Mouse (Mus musculus): Measurements from ENCODE around the gene Micall1. TPM values are rescaled to one million over a fixed set of nuclear protein-coding genes. Genes with fewer than 3 reads are reported as not detected.

The Micall1 gene
- polyA plus RNA-seq, 1 experiment from 2014 or later: 4.9 TPM

DNA sequence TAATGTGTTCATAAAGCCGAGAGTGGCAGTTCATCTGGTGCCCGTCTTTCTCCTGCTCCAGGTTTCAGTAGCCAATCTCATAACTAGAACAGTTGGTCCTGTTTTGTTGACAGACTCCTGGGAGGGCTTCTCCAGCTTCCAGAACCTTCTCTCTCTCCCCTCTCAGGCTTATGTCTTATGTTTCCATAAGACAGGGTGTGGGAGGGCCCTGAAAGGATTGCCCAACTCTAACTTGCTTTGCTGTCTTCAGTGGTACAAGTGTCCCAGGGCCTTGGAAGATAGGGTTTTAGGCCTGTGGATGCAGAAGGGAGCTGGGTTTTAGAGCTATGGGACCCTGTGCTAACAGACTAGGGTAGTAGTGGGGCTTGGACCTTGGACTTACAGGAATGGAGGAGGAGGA is 1.8 kb downstream of the Micall1 start:
- Histone ChIP-seq H3K9me3 (replicated peaks; ENCODE audit: control insufficient read depth, low read length) (no peaks in the 10 kb centered on the region), H3K36me3 (replicated peaks; ENCODE audit: control insufficient read depth, insufficient read depth, low read depth, low read length) (no peaks in the 10 kb centered on the region), H3K27ac (replicated peaks; ENCODE audit: low read depth, low read length) (no peak overlapping the region), H3K4me2 (ENCODE audit: low read depth, low read length) (peak overlapping the region; percentile 98; the same call in 1 of the 2 replicates), H3K9ac (replicated peaks; ENCODE audit: low read length) (no peak overlapping the region), H3K27me3 (ENCODE audit: control insufficient read depth, insufficient read depth, low read length) (no peaks in the 10 kb centered on the region), H3K4me3 (ENCODE audit: low read depth, low read length) (no peak overlapping the region), H3K4me1 (ENCODE audit: control insufficient read depth, insufficient read depth, low read length) (peaks cover 3% of the 10 kb centered on the region; the same call in 1 of the 2 replicates)
- 76% methylated on average over 2 of the region's 2 CpGs for WGBS
- no peak for DNase-seq (ENCODE audit: low spot score)
- no peak for ATAC-seq (replicated peaks; ENCODE audit: insufficient number of reproducible peaks, low FRiP score, low TSS enrichment, low read depth)

DNA sequence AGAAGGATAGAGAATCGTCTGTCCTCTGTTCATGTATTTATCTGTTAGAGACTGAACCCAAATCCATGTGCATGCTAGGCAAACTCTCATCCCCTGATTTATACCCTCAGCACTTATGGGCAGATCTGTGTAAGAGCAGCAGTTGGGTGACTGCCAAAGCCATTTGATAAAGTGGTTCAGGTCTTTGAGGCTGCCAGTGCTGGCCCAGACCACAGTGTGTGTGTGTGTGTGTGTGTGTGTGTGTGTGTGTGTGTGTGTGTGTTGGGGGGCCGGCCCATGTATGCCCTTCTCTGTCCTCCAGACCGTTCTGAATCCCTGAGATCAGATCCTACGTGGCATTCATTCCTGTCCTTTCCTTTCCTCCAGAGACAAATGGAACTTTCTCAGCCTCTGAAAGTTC is 3.1 kb downstream of the Micall1 start:
- Histone ChIP-seq H3K4me2 (ENCODE audit: low read depth, low read length) (no peak overlapping the region), H3K9ac (replicated peaks; ENCODE audit: low read length) (no peak overlapping the region), H3K4me3 (ENCODE audit: low read depth, low read length) (no peak overlapping the region), H3K27me3 (ENCODE audit: control insufficient read depth, insufficient read depth, low read length) (no peaks in the 10 kb centered on the region), H3K27ac (replicated peaks; ENCODE audit: low read depth, low read length) (no peak overlapping the region), H3K4me1 (ENCODE audit: control insufficient read depth, insufficient read depth, low read length) (peaks cover 3% of the 10 kb centered on the region; the same call in 1 of the 2 replicates), H3K36me3 (replicated peaks; ENCODE audit: control insufficient read depth, insufficient read depth, low read depth, low read length) (no peaks in the 10 kb centered on the region; the same call in 1 of the 2 replicates), H3K9me3 (replicated peaks; ENCODE audit: control insufficient read depth, low read length) (no peaks in the 10 kb centered on the region)
- ATAC-seq (replicated peaks; ENCODE audit: insufficient number of reproducible peaks, low FRiP score, low TSS enrichment, low read depth) (no peak), DNase-seq (ENCODE audit: low spot score) (no peak)
- WGBS: 84% methylated on average over 4 of the region's 4 CpGs

DNA sequence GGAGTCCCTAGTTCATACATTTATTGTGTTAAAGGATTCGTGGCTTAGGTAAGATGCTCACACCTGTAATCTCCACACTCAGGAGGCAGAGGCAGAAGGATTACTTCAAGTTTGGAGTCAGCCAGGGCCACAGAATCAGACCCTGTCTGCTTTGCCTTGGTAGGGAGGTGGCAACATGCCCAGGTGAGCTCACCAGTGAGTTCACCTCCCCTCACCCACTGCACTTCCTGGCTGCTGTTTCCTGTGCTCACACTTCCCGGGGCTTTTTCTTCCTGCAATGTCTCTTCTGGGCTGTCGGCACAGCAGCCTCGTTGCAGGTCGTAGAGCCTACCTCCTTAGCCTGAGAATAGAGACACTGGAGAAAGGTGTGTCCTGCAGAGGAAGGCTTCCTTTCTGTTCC is 6.6 kb downstream of the Micall1 start:
- Histone ChIP-seq H3K27me3 (ENCODE audit: control insufficient read depth, insufficient read depth, low read length) (no peaks in the 10 kb centered on the region), H3K27ac (replicated peaks; ENCODE audit: low read depth, low read length) (no peak overlapping the region), H3K4me2 (ENCODE audit: low read depth, low read length) (no peak overlapping the region), H3K4me3 (ENCODE audit: low read depth, low read length) (no peak overlapping the region), H3K9ac (replicated peaks; ENCODE audit: low read length) (no peak overlapping the region), H3K4me1 (ENCODE audit: control insufficient read depth, insufficient read depth, low read length) (no peaks in the 10 kb centered on the region), H3K36me3 (replicated peaks; ENCODE audit: control insufficient read depth, insufficient read depth, low read depth, low read length) (no peaks in the 10 kb centered on the region; the same call in none of the 2 replicates), H3K9me3 (replicated peaks; ENCODE audit: control insufficient read depth, low read length) (no peaks in the 10 kb centered on the region)
- DNase-seq (ENCODE audit: low spot score) (no peak), ATAC-seq (replicated peaks; ENCODE audit: insufficient number of reproducible peaks, low FRiP score, low TSS enrichment, low read depth) (no peak)
- 51% methylated on average over 5 of the region's 5 CpGs for WGBS

DNA sequence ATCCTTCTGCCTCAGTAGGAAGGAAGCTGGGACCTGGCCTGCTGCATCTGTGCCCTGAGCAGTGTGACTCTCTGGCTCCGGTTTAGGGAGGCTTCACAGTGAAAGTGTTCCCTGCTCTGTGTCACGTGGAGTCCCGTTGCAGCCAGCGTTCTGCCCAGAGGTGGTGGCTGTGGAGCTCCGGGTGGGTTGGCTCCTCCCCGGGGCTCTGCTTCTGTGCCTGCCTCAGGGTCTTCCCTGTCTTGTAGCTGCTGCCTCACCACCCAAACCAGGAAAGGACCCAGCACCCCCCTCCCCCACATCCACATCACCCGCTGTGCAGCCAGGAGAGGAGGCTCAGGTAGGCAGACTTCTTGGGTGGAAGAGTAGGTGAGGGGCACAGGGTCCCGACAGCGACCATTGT is 10.8 kb downstream of the Micall1 start:
- Histone ChIP-seq H3K9ac (replicated peaks; ENCODE audit: low read length) (no peak overlapping the region), H3K4me3 (ENCODE audit: low read depth, low read length) (no peak overlapping the region), H3K9me3 (replicated peaks; ENCODE audit: control insufficient read depth, low read length) (no peaks in the 10 kb centered on the region), H3K36me3 (replicated peaks; ENCODE audit: control insufficient read depth, insufficient read depth, low read depth, low read length) (no peaks in the 10 kb centered on the region; the same call in none of the 2 replicates), H3K27me3 (ENCODE audit: control insufficient read depth, insufficient read depth, low read length) (no peaks in the 10 kb centered on the region), H3K4me2 (ENCODE audit: low read depth, low read length) (no peak overlapping the region), H3K27ac (replicated peaks; ENCODE audit: low read depth, low read length) (no peak overlapping the region), H3K4me1 (ENCODE audit: control insufficient read depth, insufficient read depth, low read length) (no peaks in the 10 kb centered on the region)
- 77% methylated on average over 9 of the region's 9 CpGs for WGBS
- no peak for DNase-seq (ENCODE audit: low spot score)
- ATAC-seq (replicated peaks; ENCODE audit: insufficient number of reproducible peaks, low FRiP score, low TSS enrichment, low read depth): no peak

DNA sequence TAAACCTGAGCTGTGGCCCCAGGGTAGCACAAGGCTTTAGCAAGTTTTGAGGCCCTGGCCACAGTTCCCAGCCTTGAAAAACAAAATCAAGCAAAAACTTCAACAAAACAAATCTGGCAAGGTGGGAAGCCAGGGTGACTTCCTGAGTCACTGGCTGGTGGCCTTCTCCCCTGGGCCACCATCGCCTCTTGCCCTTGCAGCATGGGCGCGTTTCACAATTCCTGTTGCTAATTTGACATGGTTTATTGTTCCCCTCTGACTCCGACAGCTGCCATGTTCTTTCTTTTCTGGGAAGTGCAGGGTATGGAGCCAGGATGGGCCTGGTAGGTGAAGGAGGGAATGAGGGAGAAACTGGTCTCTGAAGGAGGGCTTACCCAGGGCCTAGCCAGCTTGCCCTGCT is 13.4 kb downstream of the Micall1 start:
- WGBS: 82% methylated on average over 4 of the region's 4 CpGs
- Histone ChIP-seq H3K27me3 (ENCODE audit: control insufficient read depth, insufficient read depth, low read length) (no peaks in the 10 kb centered on the region), H3K4me2 (ENCODE audit: low read depth, low read length) (no peak overlapping the region), H3K36me3 (replicated peaks; ENCODE audit: control insufficient read depth, insufficient read depth, low read depth, low read length) (no peaks in the 10 kb centered on the region; the same call in none of the 2 replicates), H3K9ac (replicated peaks; ENCODE audit: low read length) (no peak overlapping the region), H3K9me3 (replicated peaks; ENCODE audit: control insufficient read depth, low read length) (no peaks in the 10 kb centered on the region), H3K4me3 (ENCODE audit: low read depth, low read length) (no peak overlapping the region), H3K27ac (replicated peaks; ENCODE audit: low read depth, low read length) (no peak overlapping the region), H3K4me1 (ENCODE audit: control insufficient read depth, insufficient read depth, low read length) (no peaks in the 10 kb centered on the region)
- DNase-seq (ENCODE audit: low spot score) (no peak), ATAC-seq (replicated peaks; ENCODE audit: insufficient number of reproducible peaks, low FRiP score, low TSS enrichment, low read depth) (no peak)

DNA sequence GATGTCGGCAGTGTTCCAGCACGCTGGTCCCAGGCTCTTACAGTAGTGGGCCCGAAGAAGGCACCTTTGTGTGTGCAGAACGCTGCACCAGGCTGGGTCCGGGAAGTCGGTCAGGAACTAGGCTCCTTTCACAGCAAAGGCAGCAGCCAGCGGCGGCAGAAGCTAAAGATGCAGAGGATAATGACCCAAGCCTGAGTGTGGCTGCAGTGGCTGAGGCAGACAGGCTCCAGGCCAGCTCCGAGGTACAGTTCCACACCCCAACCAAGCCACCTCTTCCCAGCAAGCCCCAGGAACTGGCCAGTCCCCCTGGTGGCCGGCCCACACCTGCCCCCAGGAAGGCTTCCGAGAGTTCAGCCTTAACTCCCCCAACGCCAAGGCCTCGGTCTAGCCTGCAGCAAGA is 13.8 kb downstream of the Micall1 start:
- DNase-seq (ENCODE audit: low spot score) (no peak), ATAC-seq (replicated peaks; ENCODE audit: insufficient number of reproducible peaks, low FRiP score, low TSS enrichment, low read depth) (no peak)
- no peak overlapping the region for H3K27ac ChIP-seq (replicated peaks; ENCODE audit: low read depth, low read length)
- peaks cover 2% of the 10 kb centered on the region for H3K36me3 ChIP-seq (replicated peaks; ENCODE audit: control insufficient read depth, insufficient read depth, low read depth, low read length)
- H3K4me2 ChIP-seq (ENCODE audit: low read depth, low read length): no peak overlapping the region
- 83% methylated on average over 13 of the region's 13 CpGs for WGBS
- no peaks in the 10 kb centered on the region for H3K9me3 ChIP-seq (replicated peaks; ENCODE audit: control insufficient read depth, low read length)
- no peak overlapping the region for H3K9ac ChIP-seq (replicated peaks; ENCODE audit: low read length)
- H3K4me3 ChIP-seq (ENCODE audit: low read depth, low read length): no peak overlapping the region
- no peaks in the 10 kb centered on the region for H3K27me3 ChIP-seq (ENCODE audit: control insufficient read depth, insufficient read depth, low read length)
- no peaks in the 10 kb centered on the region for H3K4me1 ChIP-seq (ENCODE audit: control insufficient read depth, insufficient read depth, low read length)

DNA sequence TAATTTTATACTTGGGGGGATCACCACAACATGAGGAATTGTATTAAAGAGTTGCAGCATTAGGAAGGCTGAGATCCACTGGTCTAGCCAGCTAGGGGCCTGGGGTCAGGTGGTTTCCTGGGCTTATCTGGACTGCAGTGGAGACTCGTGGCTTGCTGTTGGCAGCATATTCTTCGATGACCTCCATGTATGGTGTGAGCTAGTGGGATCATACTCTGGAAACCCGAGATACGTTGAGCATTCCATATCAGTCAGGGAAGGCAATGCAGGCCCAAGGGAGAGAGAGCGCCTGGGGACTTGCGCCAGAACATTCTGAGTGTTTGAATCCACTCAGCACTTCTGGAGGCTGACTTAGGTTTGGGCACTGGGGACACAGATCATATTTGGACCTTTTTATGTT is 15.1 kb downstream of the Micall1 start:
- Histone ChIP-seq H3K9me3 (replicated peaks; ENCODE audit: control insufficient read depth, low read length) (no peaks in the 10 kb centered on the region), H3K27me3 (ENCODE audit: control insufficient read depth, insufficient read depth, low read length) (no peaks in the 10 kb centered on the region), H3K4me2 (ENCODE audit: low read depth, low read length) (no peak overlapping the region), H3K36me3 (replicated peaks; ENCODE audit: control insufficient read depth, insufficient read depth, low read depth, low read length) (peaks cover 4% of the 10 kb centered on the region), H3K9ac (replicated peaks; ENCODE audit: low read length) (no peak overlapping the region), H3K27ac (replicated peaks; ENCODE audit: low read depth, low read length) (no peak overlapping the region), H3K4me1 (ENCODE audit: control insufficient read depth, insufficient read depth, low read length) (no peaks in the 10 kb centered on the region), H3K4me3 (ENCODE audit: low read depth, low read length) (no peak overlapping the region)
- no peak for DNase-seq (ENCODE audit: low spot score)
- no peak for ATAC-seq (replicated peaks; ENCODE audit: insufficient number of reproducible peaks, low FRiP score, low TSS enrichment, low read depth)
- WGBS: 89% methylated on average over 6 of the region's 6 CpGs

DNA sequence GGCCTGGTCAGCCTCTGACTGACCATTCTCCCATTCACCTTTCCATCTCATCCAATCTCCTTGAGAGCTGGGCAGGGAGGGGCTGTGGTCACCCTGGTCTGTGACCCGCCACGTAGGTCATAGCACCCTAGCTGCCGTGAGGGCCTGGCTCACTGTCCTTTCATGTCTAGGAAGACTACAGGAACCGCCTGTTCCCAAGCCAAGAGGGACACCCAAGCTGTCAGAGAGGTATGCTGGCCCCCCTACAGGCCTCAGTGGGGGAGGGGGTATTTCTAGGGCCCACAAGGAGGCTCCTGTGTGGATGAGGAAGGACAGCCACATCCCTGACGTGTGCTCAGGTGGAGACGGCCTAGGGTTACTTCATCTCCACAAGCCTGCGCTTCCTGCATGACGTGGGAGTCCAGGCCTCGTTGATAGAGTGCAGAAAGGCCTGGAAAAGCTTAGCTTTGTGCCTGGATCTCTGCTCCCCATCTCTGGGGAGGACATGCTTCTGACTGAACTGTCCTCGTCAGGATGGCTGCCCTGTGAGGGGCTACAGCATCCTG is 15.7 kb downstream of the Micall1 start:
- H3K27ac ChIP-seq (replicated peaks; ENCODE audit: low read depth, low read length): no peak overlapping the region
- H3K4me2 ChIP-seq (ENCODE audit: low read depth, low read length): no peak overlapping the region
- ATAC-seq (replicated peaks; ENCODE audit: insufficient number of reproducible peaks, low FRiP score, low TSS enrichment, low read depth) (no peak), DNase-seq (ENCODE audit: low spot score) (no peak)
- H3K27me3 ChIP-seq (ENCODE audit: control insufficient read depth, insufficient read depth, low read length): no peaks in the 10 kb centered on the region
- peaks cover 4% of the 10 kb centered on the region for H3K36me3 ChIP-seq (replicated peaks; ENCODE audit: control insufficient read depth, insufficient read depth, low read depth, low read length)
- no peak overlapping the region for H3K9ac ChIP-seq (replicated peaks; ENCODE audit: low read length)
- no peaks in the 10 kb centered on the region for H3K9me3 ChIP-seq (replicated peaks; ENCODE audit: control insufficient read depth, low read length)
- H3K4me3 ChIP-seq (ENCODE audit: low read depth, low read length): no peak overlapping the region
- no peaks in the 10 kb centered on the region for H3K4me1 ChIP-seq (ENCODE audit: control insufficient read depth, insufficient read depth, low read length)
- 85% methylated on average over 10 of the region's 10 CpGs for WGBS
